Mouse (Mus musculus) neural tube, embryonic 10.5 days (tissue): ENCODE data around the gene Aldh9a1.

Experiments used
- DNase-seq: peaks from one replicate; pipeline ENCODE4 v3.0.0-alpha.2; 2017; ENCODE audit warnings: low spot score; ENCODE audit errors: extremely low spot score

The Aldh9a1 gene

DNA sequence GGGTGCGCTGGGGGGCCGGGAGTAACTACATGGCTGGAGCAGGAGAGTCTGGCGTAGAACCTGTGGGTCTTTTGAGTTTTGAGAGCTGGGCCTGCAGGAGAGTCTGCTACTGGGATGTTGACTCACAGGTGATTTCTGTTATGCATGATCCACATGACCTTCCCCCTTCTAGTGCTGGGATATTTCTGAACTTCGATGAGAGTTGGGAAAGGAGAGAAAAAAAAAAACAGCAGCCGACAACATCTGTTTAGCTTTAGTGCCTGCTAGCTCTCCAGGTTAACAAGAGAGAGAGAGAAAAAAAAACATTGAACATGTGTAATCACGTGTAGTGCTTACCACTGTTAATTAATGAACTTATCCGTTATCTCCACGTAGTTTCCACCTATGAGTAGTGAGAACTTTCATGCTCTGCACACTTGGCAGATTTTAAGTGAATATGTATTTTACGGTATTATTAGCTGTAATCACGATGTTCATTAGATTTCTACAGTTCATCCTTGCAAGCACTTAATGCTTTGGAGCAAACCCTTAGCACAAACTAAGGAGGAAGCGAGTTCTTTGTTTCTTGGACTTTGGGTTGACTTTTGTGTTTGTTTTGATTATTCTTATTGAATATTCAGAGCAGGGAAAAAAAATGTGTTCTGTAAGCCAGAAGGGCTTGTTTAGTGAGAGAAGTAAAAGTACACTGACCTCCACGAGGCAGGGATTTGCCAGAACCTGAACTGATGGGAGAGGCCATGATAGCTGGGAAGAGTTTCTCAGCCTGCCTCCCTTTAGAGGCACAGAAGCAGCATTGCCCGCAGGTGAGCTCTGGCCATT is 1.0 kb downstream of the Aldh9a1 start:
- DNase-seq, result no peak

DNA sequence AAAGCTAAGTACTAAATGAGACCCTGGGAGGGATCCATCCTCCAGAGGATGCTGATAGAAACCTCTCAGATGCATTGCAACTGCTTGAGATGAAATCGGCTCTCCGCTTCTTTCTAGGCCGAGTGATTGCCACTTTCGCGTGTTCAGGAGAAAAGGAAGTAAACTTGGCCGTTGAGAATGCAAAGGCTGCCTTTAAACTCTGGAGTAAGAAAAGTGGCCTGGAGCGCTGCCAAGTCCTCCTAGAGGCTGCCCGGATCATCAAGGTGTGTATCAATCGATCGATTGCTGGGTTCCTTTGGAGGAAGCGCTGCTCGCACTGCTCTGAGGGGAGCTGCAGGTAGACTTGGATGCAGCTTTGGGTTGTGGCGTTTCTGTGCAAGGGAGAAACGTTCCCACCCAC is 2.6 kb downstream of the Aldh9a1 start:
- no peak for DNase-seq

DNA sequence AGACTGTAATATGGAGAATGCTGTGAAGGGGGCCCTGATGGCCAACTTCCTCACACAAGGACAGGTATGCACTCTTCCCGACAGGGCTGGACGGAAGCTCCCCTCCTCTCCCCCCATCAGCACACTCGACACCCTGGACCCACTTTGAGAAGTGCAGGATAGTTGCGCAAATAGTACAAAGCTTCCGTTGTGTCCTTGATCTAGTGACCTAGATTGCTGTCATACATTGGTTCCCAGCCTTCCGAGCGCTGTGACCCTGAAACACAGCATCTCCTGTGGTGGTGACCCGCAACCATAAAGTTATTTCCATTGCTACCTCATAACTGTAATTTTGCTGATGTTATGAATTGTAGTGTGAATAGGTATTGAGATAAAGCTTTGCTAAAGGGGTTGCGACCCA is 7.6 kb downstream of the Aldh9a1 start:
- DNase-seq, result no peak

DNA sequence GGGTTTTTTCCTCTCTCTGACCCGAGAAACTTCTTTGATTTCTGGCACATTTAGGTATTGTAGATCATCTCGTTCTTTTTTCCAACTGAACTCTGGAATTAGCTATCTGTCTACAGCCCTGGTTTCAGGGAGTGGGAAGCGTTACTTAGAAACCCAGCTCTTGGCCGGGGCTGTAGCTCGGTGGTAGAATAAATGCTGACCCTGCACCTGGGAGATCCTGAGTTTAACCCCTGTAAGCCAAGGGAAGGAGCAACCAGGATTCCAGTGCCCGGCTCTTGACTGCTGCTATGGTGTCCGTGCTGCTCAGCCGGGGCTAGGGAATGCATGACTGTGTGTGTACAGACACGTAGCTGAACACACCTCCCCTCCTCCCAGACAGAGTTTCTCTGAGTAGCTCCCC is 8.9 kb downstream of the Aldh9a1 start:
- DNase-seq, result no peak

DNA sequence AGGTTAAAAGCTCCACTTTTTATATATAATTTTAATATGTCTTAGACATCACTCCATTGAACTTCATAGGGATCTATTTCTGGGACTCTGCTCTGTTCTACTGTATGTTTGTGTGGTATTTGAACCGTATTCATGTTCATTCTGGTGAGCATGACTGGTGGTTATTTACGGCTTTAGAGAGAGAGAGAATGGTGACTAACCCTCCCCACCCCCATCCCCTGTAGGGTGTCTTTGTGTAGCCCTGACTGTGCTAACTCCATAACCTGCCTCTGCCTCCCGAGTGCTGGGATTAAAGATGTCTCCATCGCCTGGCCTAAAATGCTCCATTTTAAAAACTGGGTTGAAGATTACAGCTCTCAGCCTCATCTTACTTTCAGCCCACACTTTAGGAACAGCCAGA is 10.5 kb downstream of the Aldh9a1 start:
- DNase-seq, result no peak

DNA sequence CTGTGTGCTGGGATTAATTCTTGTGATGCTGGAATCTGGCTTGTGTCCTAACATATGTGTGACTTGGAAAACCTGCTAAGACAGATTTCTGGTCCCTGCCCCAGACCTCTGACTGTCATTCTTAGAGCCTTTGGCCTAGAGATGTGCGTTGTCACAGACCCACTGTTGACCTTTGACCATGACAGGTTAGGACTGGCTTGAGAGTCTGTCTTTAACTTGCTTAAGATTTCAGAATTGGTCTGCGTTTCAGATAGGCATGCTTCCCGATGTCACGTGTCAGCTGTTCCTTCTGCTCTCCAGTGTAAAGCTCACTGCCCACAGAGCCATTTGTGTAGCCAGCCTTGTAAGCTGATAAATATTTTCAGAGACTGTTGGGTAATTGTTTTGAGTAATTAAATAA is 13.0 kb downstream of the Aldh9a1 start:
- no peak for DNase-seq

DNA sequence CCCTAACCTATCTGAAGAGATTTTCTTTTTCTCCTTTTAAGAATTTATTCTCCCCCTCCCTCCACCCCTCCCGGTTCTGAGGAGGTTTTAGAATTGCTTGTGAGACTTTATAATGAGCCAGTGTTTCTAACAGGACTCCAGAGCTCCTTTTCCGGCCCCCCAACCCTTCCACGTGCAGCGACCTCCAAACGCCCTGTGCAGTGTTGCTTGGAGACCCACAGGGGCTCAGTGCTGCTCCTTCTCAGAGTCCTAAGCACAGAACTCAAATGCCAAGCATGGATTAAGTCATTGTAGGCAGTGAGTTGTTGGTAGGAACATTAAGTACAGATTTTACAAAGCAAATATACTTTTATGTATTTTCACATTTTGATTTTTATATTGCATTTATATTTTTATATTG is 13.5 kb downstream of the Aldh9a1 start:
- no peak for DNase-seq

DNA sequence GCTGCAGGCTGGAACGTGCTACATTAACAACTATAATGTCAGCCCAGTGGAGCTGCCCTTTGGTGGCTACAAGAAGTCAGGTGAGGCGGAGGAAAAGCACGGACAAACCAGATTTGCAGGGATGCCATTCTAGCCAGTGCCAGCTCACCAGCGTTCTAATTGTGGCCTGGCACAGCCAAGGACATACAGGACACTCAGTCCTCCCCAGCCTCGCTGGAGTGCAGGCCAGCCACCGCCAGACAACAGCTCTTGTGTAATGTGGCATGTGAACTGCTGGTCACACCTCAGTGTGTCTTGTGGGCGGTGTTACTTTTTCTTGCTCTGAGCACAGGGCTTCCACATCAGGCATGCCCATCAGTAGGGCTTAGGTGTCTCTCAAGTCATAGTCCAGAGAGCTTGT is 16.0 kb downstream of the Aldh9a1 start:
- DNase-seq, result no peak

DNA sequence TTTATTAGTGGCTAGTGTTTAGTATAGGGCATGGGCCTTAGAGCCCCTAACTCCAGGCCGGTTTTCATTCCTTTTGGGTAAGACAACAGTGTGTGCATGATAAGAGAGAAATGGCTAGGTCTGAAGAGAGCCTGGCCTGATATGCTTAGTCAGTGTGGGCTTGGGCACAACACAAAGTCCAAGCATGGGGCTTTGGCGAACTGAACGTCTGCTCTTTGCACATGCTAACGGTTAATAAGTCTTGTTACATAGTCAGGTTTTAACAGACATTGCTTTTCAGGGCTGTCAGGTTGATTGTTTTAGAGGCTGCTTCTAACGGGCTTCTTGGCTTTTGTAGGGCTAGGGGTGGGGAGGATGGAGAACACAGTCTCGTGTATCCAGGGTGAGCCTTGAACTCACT is 16.8 kb downstream of the Aldh9a1 start:
- DNase-seq, result no peak

DNA sequence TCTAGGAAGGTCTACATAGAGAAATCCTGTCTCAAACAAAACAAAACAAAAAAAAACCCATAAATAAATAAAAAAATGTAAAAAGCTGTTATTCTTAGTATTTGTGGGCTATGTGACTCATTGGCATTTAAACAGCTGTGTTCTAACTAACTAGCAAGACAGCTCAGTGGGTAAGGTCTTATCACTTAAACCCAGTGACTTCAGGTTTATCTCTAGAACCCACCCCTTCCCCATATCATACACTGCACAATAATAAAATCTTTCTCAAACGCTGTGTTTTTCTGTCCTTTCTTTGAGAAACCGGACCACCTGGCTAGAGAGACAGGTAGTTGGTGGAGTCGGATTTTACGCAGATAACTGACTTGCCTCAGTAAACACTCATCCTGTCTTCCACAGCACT is 18.2 kb downstream of the Aldh9a1 start:
- DNase-seq, result no peak

DNA sequence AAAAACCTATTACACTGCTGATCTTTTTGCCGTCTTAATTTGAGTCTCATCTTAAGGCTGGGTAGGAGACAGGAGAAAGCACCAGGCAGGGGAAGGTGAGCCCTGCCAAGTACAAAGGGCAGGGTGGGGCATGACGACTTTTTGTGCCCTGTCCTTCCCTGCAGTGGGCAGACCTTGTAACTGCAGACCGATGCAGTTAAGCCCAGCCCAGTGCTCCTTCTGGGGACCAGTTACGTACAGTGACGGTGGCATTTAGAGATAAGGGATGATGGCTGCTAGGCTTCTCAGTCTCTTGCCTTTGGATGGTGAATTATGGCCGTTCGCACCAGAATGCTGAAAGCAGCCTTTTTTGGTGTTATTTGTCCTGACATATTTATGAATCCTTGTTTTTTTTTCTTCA is 18.7 kb downstream of the Aldh9a1 start:
- no peak for DNase-seq

DNA sequence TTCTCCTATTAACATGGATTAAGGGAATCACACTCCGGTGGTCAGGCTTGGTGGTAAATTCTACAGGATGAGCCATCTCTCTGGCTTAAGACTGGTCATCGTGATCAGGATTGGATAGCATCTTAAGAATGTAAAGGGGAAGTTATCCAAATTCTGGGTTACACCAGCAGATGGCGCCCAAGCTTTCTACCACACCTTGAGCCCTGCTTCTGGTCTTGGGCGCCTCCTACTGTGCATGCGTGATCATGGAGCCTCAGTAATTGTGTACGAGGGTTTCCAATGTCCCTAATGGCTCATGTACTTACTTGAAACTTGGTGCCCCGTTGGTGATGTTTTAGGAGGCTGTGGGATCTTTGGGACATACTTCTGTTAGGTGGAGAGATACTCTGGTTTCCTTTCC is 20.1 kb downstream of the Aldh9a1 start:
- DNase-seq, result peak; percentile 74

DNA sequence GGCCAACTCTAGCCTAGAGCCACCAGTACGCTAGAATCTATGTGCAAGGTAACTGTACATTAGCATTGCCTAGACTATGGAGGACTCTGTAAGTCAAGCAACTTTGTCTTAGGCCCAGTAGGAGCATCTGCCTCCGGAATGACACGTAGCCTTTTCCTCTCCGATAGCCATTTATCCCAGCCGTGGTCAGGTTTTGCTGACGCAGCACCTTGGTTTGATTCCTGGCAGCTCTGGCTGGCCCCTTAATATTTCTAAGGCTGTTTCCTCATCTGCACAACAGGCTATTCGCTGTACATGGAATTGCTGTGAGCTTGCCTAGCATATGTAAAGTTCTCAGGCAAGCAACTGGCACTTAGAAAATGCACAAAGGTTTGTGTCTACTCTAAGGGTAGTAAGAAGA is 22.9 kb downstream of the Aldh9a1 start:
- DNase-seq, result no peak

DNA sequence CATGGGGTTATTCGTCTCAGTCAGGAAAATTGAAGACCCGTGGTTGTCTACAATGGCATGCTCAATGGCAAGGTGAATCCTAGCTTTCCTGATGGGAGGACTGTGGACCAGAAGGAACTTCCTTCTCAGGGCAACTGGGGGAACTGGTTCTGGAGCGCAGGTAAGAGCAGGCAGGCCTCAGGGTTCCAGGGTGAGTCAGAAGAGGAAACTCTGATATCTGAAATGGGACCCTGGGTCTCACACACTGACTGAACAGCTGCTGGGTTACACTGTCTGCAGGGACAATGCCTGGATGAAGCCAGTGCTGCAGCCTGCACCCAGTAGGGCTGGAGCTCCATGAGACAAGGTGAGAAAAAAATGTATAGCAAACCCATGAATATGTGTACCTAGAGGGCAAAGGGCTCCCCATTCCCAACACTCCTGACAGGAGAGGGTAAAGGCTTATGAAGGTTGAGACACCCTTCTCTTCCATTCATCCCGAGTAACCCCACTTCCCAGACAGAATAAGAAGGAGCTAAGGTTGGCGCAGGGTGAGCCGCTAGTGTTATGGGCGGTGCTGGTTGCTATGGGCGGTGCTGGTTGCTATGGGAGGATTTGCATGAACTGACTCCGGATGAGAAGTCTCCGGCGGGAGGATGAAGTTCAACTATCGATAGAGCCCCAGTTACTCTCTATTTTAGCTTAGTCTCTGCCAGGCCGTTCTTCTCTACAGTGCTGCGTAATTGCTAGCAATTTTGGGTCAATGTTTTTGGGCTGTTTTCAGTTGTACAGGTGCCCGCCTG is 24.4 kb downstream of the Aldh9a1 start:
- peak; percentile 61 for DNase-seq

DNA sequence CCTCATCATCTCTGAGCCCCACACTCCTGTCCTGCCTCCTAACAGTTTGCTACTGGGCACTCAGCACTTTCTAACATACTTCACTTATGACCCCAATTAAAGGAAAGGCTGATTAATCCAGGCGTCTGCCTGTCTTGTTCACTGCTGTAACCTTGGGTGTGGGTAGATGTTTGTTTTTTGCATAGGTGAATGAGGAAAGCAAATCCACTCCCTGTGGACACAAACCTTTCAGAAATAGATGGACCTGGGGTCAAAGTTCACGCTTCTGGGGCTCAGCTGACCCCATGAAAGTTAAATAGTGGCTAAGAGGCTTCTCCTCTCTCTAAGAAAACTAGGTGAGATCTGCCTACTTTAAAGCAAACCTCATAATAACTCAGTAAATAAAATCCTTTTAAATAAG is 25.2 kb downstream of the Aldh9a1 start:
- no peak for DNase-seq

DNA sequence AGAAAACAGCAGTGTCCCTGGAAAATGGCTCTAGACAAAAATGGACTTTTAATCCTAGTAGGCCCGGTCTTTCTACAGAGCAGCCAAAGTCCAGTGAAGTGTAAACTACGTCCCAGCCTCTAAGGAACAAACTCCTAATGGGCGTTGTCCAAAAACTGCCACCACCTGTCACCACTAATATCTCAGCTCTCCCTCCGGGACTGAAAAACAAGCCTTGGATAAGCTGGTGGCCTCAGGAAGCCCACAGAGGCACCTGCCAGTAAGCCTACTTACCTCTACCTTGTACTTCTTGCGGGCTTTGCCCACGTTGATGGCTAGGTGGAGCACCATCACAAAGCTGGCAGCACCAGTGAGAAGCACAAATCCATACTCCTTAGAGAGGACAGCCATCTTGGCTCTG is 28.2 kb downstream of the Aldh9a1 start:
- DNase-seq, result no peak

DNA sequence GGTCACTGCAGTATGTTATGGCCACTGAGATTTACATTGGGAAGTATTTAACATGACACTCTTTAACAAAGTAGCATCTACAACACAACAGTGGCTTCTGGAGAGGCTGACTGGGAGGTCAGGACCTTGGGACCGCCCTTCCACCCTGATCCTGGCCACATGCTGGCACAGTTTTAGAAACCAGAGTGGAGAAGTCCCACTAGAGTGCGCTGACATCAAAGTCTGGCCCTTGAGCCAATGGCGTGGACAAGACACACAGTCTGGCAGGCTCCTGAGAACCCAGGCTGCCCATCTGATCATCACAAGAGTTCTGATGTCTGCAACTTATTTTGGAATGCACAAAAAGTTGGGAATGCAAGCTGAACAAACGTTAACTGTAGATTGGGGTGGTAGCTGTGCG is 30.0 kb downstream of the Aldh9a1 start:
- DNase-seq, result no peak

DNA sequence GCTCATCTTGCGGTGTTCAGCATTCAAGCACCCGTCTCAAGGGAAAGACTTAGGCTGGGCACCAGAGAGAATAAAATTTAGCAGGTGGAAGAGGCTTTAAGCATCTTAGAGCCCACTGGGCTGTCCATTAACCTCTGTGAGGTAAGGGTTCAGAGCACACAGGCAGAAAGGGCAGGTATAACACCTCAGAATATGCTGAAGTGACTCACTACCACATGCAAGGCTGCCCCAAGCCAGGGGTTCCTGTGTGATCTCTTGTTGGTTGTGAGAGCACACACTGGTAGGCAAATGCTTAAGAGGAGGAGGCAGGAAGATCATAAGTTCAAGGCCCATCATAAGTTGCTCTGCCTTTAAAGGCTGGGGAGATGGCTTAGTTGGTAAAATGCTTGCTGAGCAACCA is 30.4 kb downstream of the Aldh9a1 start:
- DNase-seq, result no peak

DNA sequence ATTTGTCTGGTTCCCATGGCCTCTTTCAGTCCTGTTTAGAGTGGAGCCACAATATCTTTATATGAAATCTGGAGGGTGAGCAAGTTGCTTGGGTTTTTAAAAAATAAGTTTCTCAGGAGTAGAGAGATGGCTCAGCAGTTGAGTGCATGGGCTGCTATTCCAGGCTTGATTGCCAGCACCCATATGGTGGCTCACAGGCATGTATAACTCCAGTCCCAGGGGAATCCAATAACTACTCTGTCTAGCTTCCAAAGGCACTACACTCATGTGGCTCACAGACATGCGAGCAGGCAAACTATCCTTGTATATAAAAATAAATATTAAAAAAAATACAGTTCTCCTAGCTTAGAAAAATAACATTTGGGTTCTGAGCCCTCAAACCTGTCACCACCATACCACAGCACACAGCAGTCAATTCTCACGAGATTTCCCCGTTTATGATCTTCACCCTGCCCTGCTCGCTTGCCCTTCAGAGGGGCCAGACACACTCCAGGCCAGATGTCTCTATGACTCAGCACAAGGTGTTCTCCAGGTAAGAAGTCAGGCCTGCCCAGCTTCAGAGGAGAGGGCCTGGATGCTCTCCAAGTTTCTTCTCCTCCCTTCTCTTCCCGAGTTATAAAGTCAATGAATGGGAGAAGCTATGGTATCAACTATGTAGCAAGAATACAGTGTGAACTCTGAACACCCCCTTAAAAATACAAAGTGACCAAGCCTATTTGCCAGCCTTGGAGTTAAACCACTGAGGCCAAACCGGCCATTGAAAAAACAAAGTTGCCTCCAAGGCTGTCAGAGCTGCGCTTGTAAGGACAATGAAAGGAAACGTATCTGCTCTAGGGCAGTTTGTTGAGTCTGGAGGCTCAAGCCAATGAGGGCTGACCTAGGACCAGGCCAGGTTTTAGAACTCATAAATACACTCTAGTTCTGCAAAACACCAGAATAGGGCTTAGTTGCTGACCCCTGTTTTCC is 31.5 kb downstream of the Aldh9a1 start:
- no peak for DNase-seq

DNA sequence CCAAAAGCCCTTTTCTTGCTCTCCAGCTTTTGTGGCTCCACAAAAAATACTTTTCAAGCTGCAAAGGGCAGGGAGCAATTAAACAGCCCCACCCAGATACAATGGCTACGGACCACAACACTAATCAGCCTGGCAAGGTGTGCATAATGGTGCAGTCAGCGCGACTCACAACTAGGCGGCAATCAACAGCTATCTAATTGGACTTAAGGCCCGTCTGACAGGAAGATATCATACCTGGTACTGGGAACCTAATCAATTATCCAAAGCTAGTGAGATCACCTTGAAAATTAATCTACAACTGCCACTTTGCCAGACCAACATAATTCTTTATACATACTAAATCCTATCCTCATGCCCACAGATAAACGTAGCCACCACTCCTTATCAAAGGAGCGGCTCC is 32.5 kb downstream of the Aldh9a1 start:
- no peak for DNase-seq

DNA sequence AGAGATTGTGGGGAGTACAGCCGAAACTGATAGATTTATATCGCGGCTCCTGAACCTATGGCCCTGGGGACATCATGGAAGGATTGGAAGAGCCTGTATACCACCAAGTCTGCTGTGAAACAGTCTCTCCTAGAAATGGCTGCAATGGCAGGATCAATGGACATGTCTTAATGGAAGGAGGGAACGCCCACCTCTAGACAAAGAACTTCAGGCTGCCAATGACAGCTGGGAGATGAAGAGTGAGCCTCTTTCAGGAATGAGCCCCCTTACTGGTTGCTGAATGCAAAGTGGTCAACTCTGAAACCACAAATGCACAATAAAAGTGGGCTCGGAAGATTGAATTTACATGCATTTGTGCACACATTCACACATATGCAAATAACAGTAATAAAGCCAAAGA is 33.0 kb downstream of the Aldh9a1 start:
- DNase-seq, result no peak

DNA sequence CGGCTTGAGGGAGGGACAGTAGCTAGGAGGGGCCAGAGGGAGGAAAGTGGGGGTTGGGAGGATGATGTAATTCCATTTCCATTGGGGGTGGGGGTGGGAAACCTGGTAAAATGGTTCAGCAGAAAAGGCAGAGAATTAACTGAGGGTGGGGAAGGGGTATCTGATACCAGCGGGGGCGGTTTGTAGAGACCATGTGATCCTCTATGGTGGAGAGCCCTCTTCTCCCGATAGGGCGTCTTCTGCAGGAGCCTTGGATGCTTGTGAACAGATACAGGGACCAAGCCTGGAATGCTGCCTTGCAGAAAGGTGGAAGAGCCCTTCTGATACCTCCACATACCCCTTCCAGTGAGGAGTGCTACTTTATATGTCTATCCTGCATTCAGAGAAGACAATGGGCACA is 33.4 kb downstream of the Aldh9a1 start:
- no peak for DNase-seq
